Mouse (Mus musculus): ENCODE measurements around the gene 2210011C24Rik. TPM values are rescaled to one million over a fixed set of nuclear protein-coding genes. Genes with fewer than 3 reads are reported as not detected.
A peak's percentile ranks its signal among the peaks of the same experiment; 100 is the strongest.

2210011C24Rik gene
- total and polyA plus RNA-seq, 2 experiments from 2014 or later = 0.48 TPM; not detected in 1

- no peak for TF ChIP-seq EP300 (IDR thresholded peaks at IDR 0.05; ENCODE audit: low read depth)
- no peak for TF ChIP-seq CTCF (IDR thresholded peaks at IDR 0.05; ENCODE audit: low read depth)
- Histone ChIP-seq H3K9me3 (replicated peaks; ENCODE audit: control insufficient read depth, low read length) (no peaks in the 10 kb centered on the region), H3K4me2 (ENCODE audit: low read depth, low read length) (no peak overlapping the region), H3K9ac (replicated peaks; ENCODE audit: low read depth, low read length) (no peak overlapping the region), H3K4me3 (ENCODE audit: low read depth, low read length) (no peak overlapping the region), H3K36me3 (replicated peaks; ENCODE audit: control insufficient read depth, insufficient read depth, low read length) (no peaks in the 10 kb centered on the region), H3K27ac (ENCODE audit: low read depth) (no peak overlapping the region), H3K27me3 (ENCODE audit: control insufficient read depth, insufficient read depth, low read length) (no peaks in the 10 kb centered on the region), H3K4me1 (ENCODE audit: control insufficient read depth, insufficient read depth) (no peaks in the 10 kb centered on the region; the same call in 1 of the 2 replicates)
- WGBS = 17% methylated on average over 3 of the region's 3 CpGs
- DNase-seq (ENCODE audit: low spot score) (peak; percentile 67), ATAC-seq (ENCODE audit: insufficient read depth, low read depth) (peak; percentile 55)
Measured at GRCm38 (mm10) chr8:84052746-84053145, 40.8 kb upstream of the 2210011C24Rik start.

GRCm38 (mm10) chr8:84048171-84048570 lies 36.2 kb upstream of the 2210011C24Rik start:
- Histone ChIP-seq H3K27me3 (ENCODE audit: control insufficient read depth, insufficient read depth, low read length) (peaks cover 23% of the 10 kb centered on the region), H3K9me3 (replicated peaks; ENCODE audit: control insufficient read depth, low read length) (no peaks in the 10 kb centered on the region), H3K4me3 (ENCODE audit: low read depth, low read length) (no peak overlapping the region), H3K27ac (ENCODE audit: low read depth) (no peak overlapping the region), H3K36me3 (replicated peaks; ENCODE audit: control insufficient read depth, insufficient read depth, low read length) (no peaks in the 10 kb centered on the region), H3K9ac (replicated peaks; ENCODE audit: low read depth, low read length) (no peak overlapping the region), H3K4me1 (ENCODE audit: control insufficient read depth, insufficient read depth) (no peaks in the 10 kb centered on the region; the same call in 1 of the 2 replicates), H3K4me2 (ENCODE audit: low read depth, low read length) (no peak overlapping the region)
- 64% methylated on average over 5 of the region's 5 CpGs for WGBS
- DNase-seq (ENCODE audit: low spot score) (no peak), ATAC-seq (ENCODE audit: insufficient read depth, low read depth) (no peak)
- no peak for TF ChIP-seq EP300 (IDR thresholded peaks at IDR 0.05; ENCODE audit: low read depth)
- TF ChIP-seq CTCF (IDR thresholded peaks at IDR 0.05; ENCODE audit: low read depth) = no peak

GRCm38 (mm10) chr8:84046505-84046904 lies 34.5 kb upstream of the 2210011C24Rik start:
- H3K27me3 ChIP-seq (ENCODE audit: control insufficient read depth, insufficient read depth, low read length) = peaks cover 28% of the 10 kb centered on the region
- H3K36me3 ChIP-seq (replicated peaks; ENCODE audit: control insufficient read depth, insufficient read depth, low read length) = no peaks in the 10 kb centered on the region
- no peaks in the 10 kb centered on the region for H3K9me3 ChIP-seq (replicated peaks; ENCODE audit: control insufficient read depth, low read length)
- no peak overlapping the region for H3K4me3 ChIP-seq (ENCODE audit: low read depth, low read length)
- no peak overlapping the region for H3K4me2 ChIP-seq (ENCODE audit: low read depth, low read length)
- ATAC-seq (ENCODE audit: insufficient read depth, low read depth) (no peak), DNase-seq (ENCODE audit: low spot score) (no peak)
- H3K9ac ChIP-seq (replicated peaks; ENCODE audit: low read depth, low read length) = no peak overlapping the region
- no peak for TF ChIP-seq EP300 (IDR thresholded peaks at IDR 0.05; ENCODE audit: low read depth)
- no peak for TF ChIP-seq CTCF (IDR thresholded peaks at IDR 0.05; ENCODE audit: low read depth)
- H3K4me1 ChIP-seq (ENCODE audit: control insufficient read depth, insufficient read depth) = no peaks in the 10 kb centered on the region
- 72% methylated on average over 3 of the region's 3 CpGs for WGBS
- H3K27ac ChIP-seq (ENCODE audit: low read depth) = no peak overlapping the region

- WGBS = 12% methylated on average over 9 of the region's 9 CpGs
- H3K9me3 ChIP-seq (replicated peaks; ENCODE audit: control insufficient read depth, low read length) = no peaks in the 10 kb centered on the region
- ATAC-seq (ENCODE audit: insufficient read depth, low read depth) = no peak
- no peak within 1 kb of the TSS for H3K27ac ChIP-seq (ENCODE audit: low read depth)
- no peaks in the 10 kb centered on the region for H3K36me3 ChIP-seq (replicated peaks; ENCODE audit: control insufficient read depth, insufficient read depth, low read length)
- H3K4me2 ChIP-seq (ENCODE audit: low read depth, low read length) = peak within 1 kb of the TSS; percentile 5; the same call in 1 of the 2 replicates
- no peaks in the 10 kb centered on the region for H3K4me1 ChIP-seq (ENCODE audit: control insufficient read depth, insufficient read depth)
- DNase-seq (ENCODE audit: low spot score) = no peak
- TF ChIP-seq EP300 (IDR thresholded peaks at IDR 0.05; ENCODE audit: low read depth) (no peak), CTCF (IDR thresholded peaks at IDR 0.05; ENCODE audit: low read depth) (no peak)
- peaks cover 28% of the 10 kb centered on the region for H3K27me3 ChIP-seq (ENCODE audit: control insufficient read depth, insufficient read depth, low read length)
- H3K9ac ChIP-seq (replicated peaks; ENCODE audit: low read depth, low read length) = no peak within 1 kb of the TSS
- no peak within 1 kb of the TSS for H3K4me3 ChIP-seq (ENCODE audit: low read depth, low read length)
Measured at GRCm38 (mm10) chr8:84044900-84045299, 32.9 kb upstream of the 2210011C24Rik start, which contains the start of gene Rln3. TSS of gene Rln3 (minus strand) at chr8:84045000.

- no peak for DNase-seq (ENCODE audit: low spot score)
- H3K4me1 ChIP-seq (ENCODE audit: control insufficient read depth, insufficient read depth) = peaks cover 3% of the 10 kb centered on the region; the same call in 1 of the 2 replicates
- peaks cover 28% of the 10 kb centered on the region for H3K27me3 ChIP-seq (ENCODE audit: control insufficient read depth, insufficient read depth, low read length)
- 0 out of 2 replicates have a peak, but pooled peaks have one; percentile 3 for TF ChIP-seq CTCF (IDR thresholded peaks at IDR 0.05; ENCODE audit: low read depth)
- no peak for TF ChIP-seq EP300 (IDR thresholded peaks at IDR 0.05; ENCODE audit: low read depth)
- no peaks in the 10 kb centered on the region for H3K36me3 ChIP-seq (replicated peaks; ENCODE audit: control insufficient read depth, insufficient read depth, low read length)
- H3K9me3 ChIP-seq (replicated peaks; ENCODE audit: control insufficient read depth, low read length) = no peaks in the 10 kb centered on the region
- H3K9ac ChIP-seq (replicated peaks; ENCODE audit: low read depth, low read length) = no peak overlapping the region
- no peak for ATAC-seq (ENCODE audit: insufficient read depth, low read depth)
- WGBS = 15% methylated on average over 7 of the region's 7 CpGs
- no peak overlapping the region for H3K4me3 ChIP-seq (ENCODE audit: low read depth, low read length)
- H3K27ac ChIP-seq (ENCODE audit: low read depth) = no peak overlapping the region
- no peak overlapping the region for H3K4me2 ChIP-seq (ENCODE audit: low read depth, low read length)
Measured at GRCm38 (mm10) chr8:84044103-84044502, 32.1 kb upstream of the 2210011C24Rik start.

GRCm38 (mm10) chr8:84042948-84043342 lies 31.0 kb upstream of the 2210011C24Rik start:
- no peak for TF ChIP-seq EP300 (IDR thresholded peaks at IDR 0.05; ENCODE audit: low read depth)
- DNase-seq (ENCODE audit: low spot score) (no peak), ATAC-seq (ENCODE audit: insufficient read depth, low read depth) (no peak)
- Histone ChIP-seq H3K36me3 (replicated peaks; ENCODE audit: control insufficient read depth, insufficient read depth, low read length) (no peaks in the 10 kb centered on the region), H3K9me3 (replicated peaks; ENCODE audit: control insufficient read depth, low read length) (no peaks in the 10 kb centered on the region), H3K9ac (replicated peaks; ENCODE audit: low read depth, low read length) (no peak overlapping the region), H3K4me2 (ENCODE audit: low read depth, low read length) (peak overlapping the region; percentile 66), H3K27me3 (ENCODE audit: control insufficient read depth, insufficient read depth, low read length) (peaks cover 28% of the 10 kb centered on the region), H3K4me1 (ENCODE audit: control insufficient read depth, insufficient read depth) (peaks cover 14% of the 10 kb centered on the region), H3K4me3 (ENCODE audit: low read depth, low read length) (peak overlapping the region; percentile 39), H3K27ac (ENCODE audit: low read depth) (no peak overlapping the region)
- WGBS = 27% methylated on average over 12 of the region's 12 CpGs

Data from heart, postnatal 0 days (tissue).